Mouse (Mus musculus): ENCODE results near the gene Lin52. TPM values are rescaled to one million over a fixed set of nuclear protein-coding genes. Genes with fewer than 3 reads are reported as not detected.

Gene Lin52
- total and polyA plus RNA-seq, 2 experiments from 2014 or later = 22.8 to 67.8 TPM

- Histone ChIP-seq H3K27me3 (ENCODE audit: insufficient read depth, low read length) (no peaks in the 10 kb centered on the region), H3K4me3 (ENCODE audit: low read depth, low read length) (no peak overlapping the region), H3K9me3 (ENCODE audit: low read length) (no peaks in the 10 kb centered on the region), H3K36me3 (ENCODE audit: insufficient read depth, low read length) (peaks cover 7% of the 10 kb centered on the region), H3K4me1 (ENCODE audit: insufficient read depth, low read length) (no peaks in the 10 kb centered on the region), H3K4me2 (ENCODE audit: low read depth, low read length, poor library complexity, severe bottlenecking) (no peak overlapping the region), H3K27ac (ENCODE audit: low read depth, low read length) (no peak overlapping the region), H3K9ac (replicated peaks; ENCODE audit: low read length, poor library complexity, severe bottlenecking) (no peak overlapping the region)
- no peak for ATAC-seq (ENCODE audit: low FRiP score)
- no peak for DNase-seq (ENCODE audit: low spot score)
- 81% methylated on average over 4 of the region's 4 CpGs for WGBS
- no peak for TF ChIP-seq CTCF (IDR thresholded peaks at IDR 0.05)
Measured at GRCm38 (mm10) chr12:84442526-84442925, 8.7 kb upstream of the Lin52 start.

GRCm38 (mm10) chr12:84447386-84447785, 3.8 kb upstream of the Lin52 start:
- Histone ChIP-seq H3K36me3 (ENCODE audit: insufficient read depth, low read length) (no peaks in the 10 kb centered on the region), H3K27ac (ENCODE audit: low read depth, low read length) (no peak overlapping the region), H3K27me3 (ENCODE audit: insufficient read depth, low read length) (no peaks in the 10 kb centered on the region), H3K4me1 (ENCODE audit: insufficient read depth, low read length) (peaks cover 6% of the 10 kb centered on the region; the same call in 1 of the 2 replicates), H3K4me3 (ENCODE audit: low read depth, low read length) (no peak overlapping the region), H3K4me2 (ENCODE audit: low read depth, low read length, poor library complexity, severe bottlenecking) (no peak overlapping the region), H3K9me3 (ENCODE audit: low read length) (no peaks in the 10 kb centered on the region), H3K9ac (replicated peaks; ENCODE audit: low read length, poor library complexity, severe bottlenecking) (no peak overlapping the region)
- TF ChIP-seq CTCF (IDR thresholded peaks at IDR 0.05) = no peak
- ATAC-seq (ENCODE audit: low FRiP score) (no peak), DNase-seq (ENCODE audit: low spot score) (no peak)
- WGBS = 82% methylated on average over 1 of the region's 1 CpGs

- Histone ChIP-seq H3K9ac (replicated peaks; ENCODE audit: low read length, poor library complexity, severe bottlenecking) (no peak overlapping the region), H3K27me3 (ENCODE audit: insufficient read depth, low read length) (no peaks in the 10 kb centered on the region), H3K36me3 (ENCODE audit: insufficient read depth, low read length) (no peaks in the 10 kb centered on the region), H3K4me2 (ENCODE audit: low read depth, low read length, poor library complexity, severe bottlenecking) (no peak overlapping the region), H3K4me1 (ENCODE audit: insufficient read depth, low read length) (peaks cover 8% of the 10 kb centered on the region; the same call in 1 of the 2 replicates), H3K27ac (ENCODE audit: low read depth, low read length) (no peak overlapping the region), H3K4me3 (ENCODE audit: low read depth, low read length) (no peak overlapping the region), H3K9me3 (ENCODE audit: low read length) (no peaks in the 10 kb centered on the region)
- no peak for ATAC-seq (ENCODE audit: low FRiP score)
- no peak for TF ChIP-seq CTCF (IDR thresholded peaks at IDR 0.05)
- no peak for DNase-seq (ENCODE audit: low spot score)
- WGBS = 84% methylated on average over 6 of the region's 6 CpGs
Measured at GRCm38 (mm10) chr12:84448181-84448580, 3.0 kb upstream of the Lin52 start.

- WGBS = 58% methylated on average over 10 of the region's 10 CpGs
- Histone ChIP-seq H3K4me1 (ENCODE audit: insufficient read depth, low read length) (peaks cover 8% of the 10 kb centered on the region; the same call in 1 of the 2 replicates), H3K36me3 (ENCODE audit: insufficient read depth, low read length) (no peaks in the 10 kb centered on the region), H3K4me2 (ENCODE audit: low read depth, low read length, poor library complexity, severe bottlenecking) (peak overlapping the region; percentile 87), H3K27ac (ENCODE audit: low read depth, low read length) (peak overlapping the region; percentile 77), H3K9me3 (ENCODE audit: low read length) (no peaks in the 10 kb centered on the region), H3K9ac (replicated peaks; ENCODE audit: low read length, poor library complexity, severe bottlenecking) (no peak overlapping the region), H3K4me3 (ENCODE audit: low read depth, low read length) (peak overlapping the region; percentile 75), H3K27me3 (ENCODE audit: insufficient read depth, low read length) (no peaks in the 10 kb centered on the region)
- ATAC-seq (ENCODE audit: low FRiP score) (no peak), DNase-seq (ENCODE audit: low spot score) (no peak)
- TF ChIP-seq CTCF (IDR thresholded peaks at IDR 0.05) = no peak
Measured at GRCm38 (mm10) chr12:84449887-84450286, 1.3 kb upstream of the Lin52 start.

- TF ChIP-seq CTCF (IDR thresholded peaks at IDR 0.05) = no peak
- WGBS = 0% methylated on average over 6 of the region's 6 CpGs
- Histone ChIP-seq H3K9me3 (ENCODE audit: low read length) (no peaks in the 10 kb centered on the region), H3K4me3 (ENCODE audit: low read depth, low read length) (peak overlapping the region; percentile 75), H3K27me3 (ENCODE audit: insufficient read depth, low read length) (no peaks in the 10 kb centered on the region), H3K9ac (replicated peaks; ENCODE audit: low read length, poor library complexity, severe bottlenecking) (peak overlapping the region; percentile 55), H3K36me3 (ENCODE audit: insufficient read depth, low read length) (no peaks in the 10 kb centered on the region), H3K4me1 (ENCODE audit: insufficient read depth, low read length) (peaks cover 8% of the 10 kb centered on the region; the same call in 1 of the 2 replicates), H3K4me2 (ENCODE audit: low read depth, low read length, poor library complexity, severe bottlenecking) (peak overlapping the region; percentile 87), H3K27ac (ENCODE audit: low read depth, low read length) (peak overlapping the region; percentile 77)
- ATAC-seq (ENCODE audit: low FRiP score) (peak; percentile 0; the same call in 1 of the 2 replicates), DNase-seq (ENCODE audit: low spot score) (peak; percentile 47)
Measured at GRCm38 (mm10) chr12:84450351-84450717, 888 bp upstream of the Lin52 start.

GRCm38 (mm10) chr12:84451801-84452200, 579 bp downstream of the Lin52 start:
- peak; percentile 5 for DNase-seq (ENCODE audit: low spot score)
- Histone ChIP-seq H3K9ac (replicated peaks; ENCODE audit: low read length, poor library complexity, severe bottlenecking) (peak overlapping the region; percentile 67), H3K27me3 (ENCODE audit: insufficient read depth, low read length) (no peaks in the 10 kb centered on the region), H3K36me3 (ENCODE audit: insufficient read depth, low read length) (peaks cover under 1% of the 10 kb centered on the region; the same call in 1 of the 2 replicates), H3K9me3 (ENCODE audit: low read length) (no peaks in the 10 kb centered on the region), H3K4me1 (ENCODE audit: insufficient read depth, low read length) (peaks cover 8% of the 10 kb centered on the region; the same call in 1 of the 2 replicates), H3K27ac (ENCODE audit: low read depth, low read length) (peak overlapping the region; percentile 52), H3K4me3 (ENCODE audit: low read depth, low read length) (peak overlapping the region; percentile 75), H3K4me2 (ENCODE audit: low read depth, low read length, poor library complexity, severe bottlenecking) (peak overlapping the region; percentile 94)
- ATAC-seq (ENCODE audit: low FRiP score) = no peak
- WGBS = under 1% methylated on average over 11 of the region's 11 CpGs
- no peak for TF ChIP-seq CTCF (IDR thresholded peaks at IDR 0.05)

Measured in midbrain, postnatal 0 days (tissue).